Mouse (Mus musculus) CH12.LX (cell line): ENCODE measurements at regions not wholly inside any gene's neighbourhood (a gene's known extent, or its start where the extent isn't known, plus 50 kb on each side); places are given as distances from the start of the nearest gene placed in this dataset.

Source experiments
- DNase-seq: peaks from one replicate; pipeline ENCODE4 v3.0.0-alpha.2; 2013; ENCODE audit errors: extremely low read depth
- H3K27ac ChIP-seq: 2 replicates; pipeline ENCODE4 v1.5.1; 2012; ENCODE audit warnings: low read depth, mild to moderate bottlenecking, control low read depth, moderate library complexity; ENCODE audit not compliant: insufficient read depth
- H3K27me3 ChIP-seq: replicated peaks from 2 replicates; pipeline ENCODE3; 2012; ENCODE audit warnings: inconsistent platforms
- H3K36me3 ChIP-seq, 2 experiments: replicated peaks in 1 of 2; 2 replicates each; pipeline versions ENCODE3 to v1.6.1; 2012; ENCODE audit warnings: inconsistent platforms in 1 of 2, low read length in 1 of 2, mild to moderate bottlenecking in 1 of 2, mixed read lengths in 1 of 2, moderate library complexity in 1 of 2; ENCODE audit not compliant: control insufficient read depth in 1 of 2, insufficient read depth in 1 of 2
- H3K4me1 ChIP-seq, 2 experiments: 2 replicates each; pipeline ENCODE4 v1.6.1; 2012; ENCODE audit warnings: inconsistent platforms in 1 of 2, moderate library complexity in 1 of 2; ENCODE audit not compliant: insufficient read depth in 2 of 2, control insufficient read depth in 1 of 2
- H3K4me2 ChIP-seq: 2 replicates; pipeline ENCODE4 v1.6.1; 2012; ENCODE audit warnings: low read depth, mild to moderate bottlenecking, control low read depth; ENCODE audit not compliant: poor library complexity, insufficient read depth, severe bottlenecking
- H3K4me3 ChIP-seq, 3 experiments: fragments of 150-350 bp in 1 of 3; sonication (generic) in 1 of 3; replicated peaks in 1 of 3; 2 replicates each; pipeline versions ENCODE3 to v1.5.1; 2011 to 2012; ENCODE audit warnings: low read depth in 2 of 3, low read length in 2 of 3, mild to moderate bottlenecking in 2 of 3, moderate library complexity in 2 of 3, control low read depth in 1 of 3, improper control_type of control experiment in 1 of 3, inconsistent platforms in 1 of 3, mixed read lengths in 1 of 3; ENCODE audit not compliant: poor library complexity in 1 of 3
- H3K79me2 ChIP-seq: replicated peaks from 2 replicates; pipeline ENCODE4 v1.6.1; 2012; ENCODE audit warnings: mild to moderate bottlenecking, moderate library complexity; ENCODE audit not compliant: control insufficient read depth, poor library complexity, insufficient read depth, severe bottlenecking; ENCODE audit errors: extremely low read depth
- H3K9ac ChIP-seq: 2 replicates; pipeline ENCODE4 v1.6.1; 2012; ENCODE audit warnings: low read depth, mild to moderate bottlenecking, control low read depth, moderate library complexity; ENCODE audit not compliant: insufficient read depth
- H3K9me3 ChIP-seq: replicated peaks from 2 replicates; pipeline ENCODE3; 2012; ENCODE audit warnings: low read length, inconsistent platforms, mixed read lengths
- CHD2 ChIP-seq: IDR thresholded peaks from 2 replicates; pipeline ENCODE4 v1.6.1; 2011; ENCODE audit warnings: low read length, improper control_type of control experiment
- E2F4 ChIP-seq: IDR thresholded peaks from 2 replicates; pipeline ENCODE4 v1.6.1; 2011; ENCODE audit warnings: low read depth, low read length, improper control_type of control experiment; ENCODE audit not compliant: insufficient replicate concordance
- ELF1 ChIP-seq: IDR thresholded peaks from 2 replicates; pipeline ENCODE4 v1.6.1; 2014; ENCODE audit warnings: low read depth, mild to moderate bottlenecking, inconsistent platforms, low read length, improper control_type of control experiment
- EP300 ChIP-seq: IDR thresholded peaks from 2 replicates; pipeline ENCODE4 v1.6.1; 2011; ENCODE audit warnings: low read length, improper control_type of control experiment
- HCFC1 ChIP-seq: IDR thresholded peaks from 2 replicates; pipeline ENCODE4 v1.6.1; 2012; ENCODE audit warnings: low read depth, mild to moderate bottlenecking, inconsistent platforms, low read length, improper control_type of control experiment
- IRF4 ChIP-seq: IDR thresholded peaks from 2 replicates; pipeline ENCODE4 v1.6.1; 2014; ENCODE audit warnings: low read depth, mild to moderate bottlenecking, inconsistent platforms, low read length, improper control_type of control experiment
- JUN ChIP-seq: IDR thresholded peaks from 2 replicates; pipeline ENCODE4 v1.6.1; 2011; ENCODE audit warnings: low read depth, mild to moderate bottlenecking, low read length, improper control_type of control experiment, moderate library complexity; ENCODE audit not compliant: insufficient read depth
- JUND ChIP-seq: conservative IDR thresholded peaks from 2 replicates; pipeline ENCODE4 v1.6.1; 2011; ENCODE audit warnings: low read depth, low read length, improper control_type of control experiment
- MAFK ChIP-seq: IDR thresholded peaks from 2 replicates; pipeline ENCODE4 v1.6.1; 2011; ENCODE audit warnings: low read length, improper control_type of control experiment; ENCODE audit not compliant: insufficient replicate concordance
- MAZ ChIP-seq: IDR thresholded peaks from 2 replicates; pipeline ENCODE4 v1.6.1; 2012; ENCODE audit warnings: low read depth, mild to moderate bottlenecking, inconsistent platforms, low read length, improper control_type of control experiment, moderate library complexity
- MXI1 ChIP-seq: IDR thresholded peaks from 2 replicates; pipeline ENCODE4 v1.6.1; 2011; ENCODE audit warnings: mild to moderate bottlenecking, low read depth, low read length, improper control_type of control experiment
- NELFE ChIP-seq: IDR thresholded peaks from 2 replicates; pipeline ENCODE4 v1.6.1; 2011; ENCODE audit warnings: low read depth, low read length, improper control_type of control experiment
- NRF1 ChIP-seq: IDR thresholded peaks from 2 replicates; pipeline ENCODE4 v1.6.1; 2014; ENCODE audit warnings: low read depth, mild to moderate bottlenecking, inconsistent platforms, low read length, improper control_type of control experiment, moderate library complexity
- POLR2A ChIP-seq: IDR thresholded peaks from 2 replicates; pipeline ENCODE4 v1.6.1; 2011; ENCODE audit warnings: low read depth, mild to moderate bottlenecking, improper control_type of control experiment, low read length
- POLR2AphosphoS2 ChIP-seq: IDR thresholded peaks from 2 replicates; pipeline ENCODE4 v1.6.1; 2011; ENCODE audit warnings: low read depth, low read length, improper control_type of control experiment
- RAD21 ChIP-seq: IDR thresholded peaks from 2 replicates; pipeline ENCODE4 v1.6.1; 2011; ENCODE audit warnings: low read depth, mild to moderate bottlenecking, low read length, improper control_type of control experiment, moderate library complexity
- RCOR1 ChIP-seq: conservative IDR thresholded peaks from 2 replicates; pipeline ENCODE4 v1.6.1; 2012; ENCODE audit warnings: low read depth, mild to moderate bottlenecking, inconsistent platforms, low read length, improper control_type of control experiment
- SMC3 ChIP-seq: IDR thresholded peaks from 2 replicates; pipeline ENCODE4 v1.6.1; 2011; ENCODE audit warnings: low read depth, low read length, improper control_type of control experiment
- TBP ChIP-seq: conservative IDR thresholded peaks from 2 replicates; pipeline ENCODE4 v1.6.1; 2011; ENCODE audit warnings: low read depth, low read length, improper control_type of control experiment
- TCF12 ChIP-seq: IDR thresholded peaks from 2 replicates; pipeline ENCODE4 v1.6.1; 2014; ENCODE audit warnings: low read depth, mild to moderate bottlenecking, inconsistent platforms, low read length, improper control_type of control experiment
- UBTF ChIP-seq: IDR thresholded peaks from 2 replicates; pipeline ENCODE4 v1.6.1; 2012; ENCODE audit warnings: low read depth, mild to moderate bottlenecking, inconsistent platforms, low read length, improper control_type of control experiment, moderate library complexity
- USF2 ChIP-seq: conservative IDR thresholded peaks from 2 replicates; pipeline ENCODE4 v1.6.1; 2011; ENCODE audit warnings: low read depth, low read length, improper control_type of control experiment
- ZC3H11A ChIP-seq: IDR thresholded peaks from 2 replicates; pipeline ENCODE4 v1.6.1; 2012; ENCODE audit warnings: low read depth, mild to moderate bottlenecking, inconsistent platforms, low read length, improper control_type of control experiment
- ZMIZ1 ChIP-seq: IDR thresholded peaks from 2 replicates; pipeline ENCODE4 v1.6.1; 2012; ENCODE audit warnings: low read depth, mild to moderate bottlenecking, inconsistent platforms, low read length, improper control_type of control experiment
- dilution Hi-C: fragments of 300-500 bp; cut with MboI; formaldehyde crosslinking; loops from 2 replicates; pipeline ENCODE4 v1.14.3; 2020; ENCODE audit warnings: low sequenced_read_pairs; ENCODE audit not compliant: extremely low pct_unique_long_range_greater_than_20kb, extremely low pct_ligation_motif_present
- in situ Hi-C: fragments of 300-500 bp; cut with MboI; formaldehyde crosslinking; loops from 3 replicates; pipeline ENCODE4 v1.14.3; 2019; ENCODE audit warnings: low sequenced_read_pairs, low pct_ligation_motif_present, low pct_unique_long_range_greater_than_20kb, mixed read lengths

- no peak for DNase-seq
- H3K79me2 ChIP-seq, result no peaks in the 10 kb centered on the region
- dilution Hi-C loops, result no loop called here
These were observed 87.8 kb upstream of the Cntnap4 start for GRCm38 (mm10) chr8:112482041-112482440.

GRCm38 (mm10) chr8:112492286-112492685, 77.6 kb upstream of the Cntnap4 start:
- Histone ChIP-seq H3K4me2 (no peak overlapping the region), H3K9me3 (peaks cover 55% of the 10 kb centered on the region), H3K27ac (no peak overlapping the region), H3K4me3 (no peak overlapping the region), H3K36me3 (no peaks in the 10 kb centered on the region), H3K4me1 (no peaks in the 10 kb centered on the region), H3K27me3 (no peaks in the 10 kb centered on the region), H3K9ac (no peak overlapping the region), H3K79me2 (no peaks in the 10 kb centered on the region)
- no peak for TF ChIP-seq RAD21
- no peak for TF ChIP-seq ELF1
- in situ Hi-C loops (no loop called here), dilution Hi-C loops (no loop called here)
- no peak for DNase-seq

More at GRCm38 (mm10) chr8:112482041-112482440, 87.8 kb upstream of the Cntnap4 start:
- Histone ChIP-seq H3K9me3 (peaks cover 41% of the 10 kb centered on the region), H3K4me1 (no peaks in the 10 kb centered on the region), H3K4me3 (no peak overlapping the region), H3K9ac (no peak overlapping the region), H3K27ac (no peak overlapping the region), H3K4me2 (no peak overlapping the region), H3K36me3 (no peaks in the 10 kb centered on the region), H3K27me3 (no peaks in the 10 kb centered on the region)
- in situ Hi-C loops, result no loop called here
- TF ChIP-seq MAZ, result no peak
- TF ChIP-seq IRF4, result no peak
- no peak for TF ChIP-seq POLR2A
- no peak for TF ChIP-seq NRF1
- no peak for TF ChIP-seq JUN
- TF ChIP-seq USF2, result no peak
- no peak for TF ChIP-seq ZC3H11A
- TF ChIP-seq POLR2AphosphoS2, result no peak
- TF ChIP-seq NELFE, result no peak
- TF ChIP-seq, all 38 proteins: peak for 0

DNA sequence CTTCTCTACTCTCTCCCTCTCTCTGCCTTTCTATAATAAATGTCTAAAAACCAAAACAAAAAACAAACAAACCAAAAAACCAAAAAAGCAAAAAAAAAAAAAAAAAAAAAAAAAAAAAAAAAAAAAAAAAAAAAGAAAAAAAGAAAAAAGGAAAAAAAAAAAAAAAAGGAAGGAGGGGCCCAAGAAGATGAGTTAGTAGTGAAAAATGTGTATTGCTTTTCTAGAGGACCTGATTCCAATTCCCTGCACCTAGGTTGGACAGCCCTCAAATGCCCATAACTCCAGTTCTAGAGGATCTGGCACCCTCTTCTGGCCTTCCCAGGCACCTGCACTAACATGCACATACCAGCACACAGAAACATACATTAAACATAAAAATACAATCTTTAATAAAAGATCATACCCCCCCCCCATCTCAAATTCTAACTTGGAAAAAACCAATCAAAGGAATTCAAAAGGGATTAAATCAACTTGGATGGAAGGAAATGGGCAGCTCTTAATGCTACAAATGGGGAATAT, 70.9 kb upstream of the Cntnap4 start:
- H3K9ac ChIP-seq, result no peak overlapping the region
- dilution Hi-C loops, result no loop called here
- TF ChIP-seq RCOR1, result no peak
- TF ChIP-seq ZMIZ1, result no peak
- TF ChIP-seq SMC3, result no peak
- TF ChIP-seq HCFC1, result no peak
- TF ChIP-seq JUND, result no peak
- no peak for TF ChIP-seq TBP
- no peak for TF ChIP-seq TCF12
- no peak for TF ChIP-seq UBTF
- TF ChIP-seq EP300, result no peak
- no peak for TF ChIP-seq CHD2
- TF ChIP-seq E2F4, result no peak
- TF ChIP-seq MXI1, result no peak
- no peak for TF ChIP-seq POLR2AphosphoS2
- no peak for TF ChIP-seq MAFK
- TF ChIP-seq, all 38 proteins: peak for 0
- H3K4me3 ChIP-seq, result no peak overlapping the region
- in situ Hi-C loops, result no loop called here
- no peaks in the 10 kb centered on the region for H3K79me2 ChIP-seq
- no peaks in the 10 kb centered on the region for H3K36me3 ChIP-seq
- H3K4me1 ChIP-seq, result no peaks in the 10 kb centered on the region
- no peak for DNase-seq
- H3K9me3 ChIP-seq, result peaks cover 70% of the 10 kb centered on the region
- H3K27ac ChIP-seq, result no peak overlapping the region
- H3K27me3 ChIP-seq, result no peaks in the 10 kb centered on the region
- H3K4me2 ChIP-seq, result no peak overlapping the region
